Mouse (Mus musculus) common myeloid progenitor, adult 5-6 weeks (primary cell): ENCODE results near the gene Slc9b1. TPM values are rescaled to one million over a fixed set of nuclear protein-coding genes. Genes with fewer than 3 reads are reported as not detected.

ENCODE experiments used
- ATAC-seq: replicated peaks from 2 replicates; pipeline ENCODE4 v1.8.0; 2016; ENCODE audit warnings: low read depth, mild to moderate bottlenecking, moderate TSS enrichment, inconsistent platforms; ENCODE audit not compliant: poor library complexity, severe bottlenecking
- total RNA-seq: library from RNA; stranded (forward); fragments of 200-1000, 187-1606 nt; gene quantifications from 2 replicates; pipeline ENCODE4 v1.2.3, GENCODE M21; 2017

Slc9b1 gene
- total RNA-seq, 1 experiment from 2014 or later = not detected

DNA sequence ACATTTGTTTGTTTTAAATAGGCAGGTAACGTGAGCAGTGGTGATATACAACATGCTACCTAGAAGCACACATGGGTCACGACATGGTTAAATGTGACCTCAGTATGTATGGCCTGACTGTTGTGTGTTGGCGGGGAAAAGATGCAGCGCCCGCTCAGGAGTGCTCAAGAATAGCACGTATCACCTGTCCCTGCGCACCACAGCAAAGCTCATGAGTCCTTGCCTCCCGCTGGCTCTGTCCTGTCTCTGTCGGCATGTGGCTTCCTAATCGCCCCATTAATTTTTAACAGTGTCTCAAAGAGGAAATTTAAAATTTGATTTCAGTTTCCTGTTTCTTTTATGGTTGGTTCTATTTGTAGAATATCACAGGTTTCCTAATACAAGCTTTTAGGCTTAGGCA, 29.6 kb downstream of the Slc9b1 start:
- no peak for ATAC-seq

DNA sequence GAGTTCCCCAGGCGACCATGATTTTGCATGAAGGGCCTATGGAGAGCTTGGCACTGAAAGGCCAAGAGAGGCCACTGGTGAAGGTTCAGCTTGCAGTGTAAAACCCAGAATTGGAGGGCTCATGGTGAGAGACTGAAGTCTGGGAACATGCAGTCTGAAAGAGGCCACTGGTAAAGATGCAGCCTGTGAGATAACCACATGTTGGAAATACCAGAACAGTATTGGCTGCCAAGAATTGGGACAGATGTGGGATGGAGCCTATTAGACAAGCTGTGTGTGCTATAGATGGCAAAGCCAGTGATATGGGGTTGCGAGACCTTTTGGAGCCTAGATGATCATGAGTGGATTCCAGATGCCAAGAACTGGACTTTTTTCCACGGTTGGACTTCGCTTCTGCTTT, 32.0 kb downstream of the Slc9b1 start:
- ATAC-seq = no peak

DNA sequence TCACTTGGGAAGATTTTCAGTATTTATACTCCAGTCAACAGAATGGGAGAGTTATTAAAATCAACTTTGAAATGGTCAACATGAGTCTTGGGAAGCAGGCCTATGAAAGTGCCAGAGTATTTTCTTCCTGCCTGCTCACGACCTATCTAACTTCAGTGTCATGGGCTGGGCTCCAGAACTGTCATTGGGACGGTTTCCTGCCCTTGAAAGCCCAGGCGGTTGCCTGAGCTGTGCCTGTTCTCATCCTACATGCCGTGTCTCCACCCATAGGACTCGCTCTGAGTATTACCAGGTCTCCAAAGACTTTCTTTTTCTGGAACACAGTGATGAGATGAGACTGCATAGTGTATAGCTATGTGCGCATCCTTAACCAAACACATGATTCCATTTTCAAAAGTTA, 45.4 kb downstream of the Slc9b1 start:
- ATAC-seq = no peak

DNA sequence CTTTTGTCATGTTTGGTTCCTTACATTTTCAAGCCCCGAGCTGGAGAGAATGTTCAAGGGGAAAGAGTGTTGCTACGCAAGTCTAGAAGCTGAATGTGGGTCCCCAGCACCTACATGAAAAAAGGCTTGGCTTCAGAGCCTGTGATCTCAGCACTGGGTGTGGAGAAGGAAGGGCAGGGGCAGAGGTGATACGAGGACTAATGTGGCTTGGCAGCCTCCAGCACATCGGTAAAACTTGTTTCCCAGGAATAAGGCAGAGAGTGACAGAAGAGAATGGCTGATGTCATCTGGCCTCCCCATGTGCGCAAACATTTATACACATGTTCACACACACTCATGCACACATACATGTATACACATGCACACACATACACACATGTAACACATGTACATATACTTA, 47.3 kb downstream of the Slc9b1 start:
- ATAC-seq = no peak

DNA sequence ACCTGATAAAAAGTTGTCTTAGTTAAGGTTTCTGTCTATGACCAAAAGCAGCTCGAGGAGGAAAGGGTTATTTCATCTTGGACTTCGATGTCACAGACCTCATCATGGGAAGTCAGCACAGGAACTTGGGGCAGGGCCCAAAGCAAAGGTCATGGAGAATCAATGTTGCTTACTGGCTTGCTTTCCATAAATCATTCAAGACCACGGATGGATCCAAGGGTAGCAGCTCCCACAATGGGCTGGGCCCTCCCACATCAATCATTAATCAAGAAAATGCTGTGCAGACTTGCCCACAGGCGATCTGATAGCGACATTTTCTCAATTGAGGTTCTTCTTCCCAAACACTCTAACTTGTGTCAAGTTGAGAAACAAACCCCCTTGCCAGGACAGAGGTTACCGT, 48.3 kb downstream of the Slc9b1 start:
- no peak for ATAC-seq

DNA sequence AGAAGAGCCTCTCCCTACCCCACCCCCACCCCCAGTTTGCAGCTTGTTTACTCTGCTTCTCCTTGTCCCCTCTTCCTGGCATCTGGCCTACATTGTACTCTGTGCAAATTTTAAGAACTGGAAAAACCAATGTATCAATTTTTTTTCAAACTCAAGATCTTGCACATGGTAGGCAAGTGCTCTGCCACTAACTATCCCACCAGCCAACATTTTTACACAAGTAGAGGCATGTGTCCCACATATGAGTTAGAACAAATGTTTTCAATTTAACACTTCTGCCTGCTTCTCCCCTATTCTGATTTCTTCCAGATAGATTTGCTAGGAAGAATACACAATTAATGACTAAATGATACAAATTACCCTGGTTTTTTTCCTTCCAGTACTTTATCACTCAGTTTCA, 49.3 kb downstream of the Slc9b1 start:
- no peak for ATAC-seq

DNA sequence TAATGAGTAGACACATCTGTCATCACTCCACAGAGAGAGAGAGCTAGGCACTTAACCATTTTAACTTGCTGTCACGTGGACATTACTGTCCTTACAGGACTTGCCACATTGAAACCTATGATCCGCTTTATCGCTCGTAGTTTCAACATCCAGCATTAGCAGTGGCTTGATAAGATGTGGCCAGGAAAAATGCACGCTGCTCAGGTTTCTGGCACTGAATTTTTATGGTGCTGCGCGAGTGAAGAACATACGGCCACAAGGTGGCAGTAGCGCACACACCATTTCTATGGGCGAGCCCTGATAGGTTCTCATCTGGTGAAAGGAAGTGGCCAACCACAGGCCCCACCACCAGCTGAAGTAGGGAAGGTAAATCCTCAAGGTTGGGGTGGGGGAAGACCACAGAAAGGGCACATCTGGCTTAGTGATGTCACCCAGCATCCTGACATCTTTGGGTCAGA, 54.4 kb downstream of the Slc9b1 start:
- peak; percentile 98 for ATAC-seq

DNA sequence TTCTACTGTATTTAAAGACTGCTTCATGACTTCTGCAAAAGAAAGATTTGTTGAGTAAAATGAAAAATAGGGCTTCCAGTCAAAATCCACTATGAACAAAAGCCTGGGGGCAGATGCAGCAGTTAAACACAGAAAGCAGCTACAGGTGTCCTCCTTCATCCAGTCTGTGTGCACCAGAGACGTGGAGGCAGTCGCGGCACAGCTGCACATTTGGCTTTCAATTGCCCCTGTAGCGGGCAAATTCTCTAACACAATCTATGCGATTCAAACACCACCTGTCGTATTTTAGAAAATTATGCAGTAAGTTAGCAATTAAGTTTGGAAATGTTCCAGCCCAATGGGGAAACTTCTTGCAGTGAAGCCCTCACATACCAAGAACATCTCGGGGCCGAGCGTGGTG, 55.4 kb downstream of the Slc9b1 start:
- no peak for ATAC-seq

DNA sequence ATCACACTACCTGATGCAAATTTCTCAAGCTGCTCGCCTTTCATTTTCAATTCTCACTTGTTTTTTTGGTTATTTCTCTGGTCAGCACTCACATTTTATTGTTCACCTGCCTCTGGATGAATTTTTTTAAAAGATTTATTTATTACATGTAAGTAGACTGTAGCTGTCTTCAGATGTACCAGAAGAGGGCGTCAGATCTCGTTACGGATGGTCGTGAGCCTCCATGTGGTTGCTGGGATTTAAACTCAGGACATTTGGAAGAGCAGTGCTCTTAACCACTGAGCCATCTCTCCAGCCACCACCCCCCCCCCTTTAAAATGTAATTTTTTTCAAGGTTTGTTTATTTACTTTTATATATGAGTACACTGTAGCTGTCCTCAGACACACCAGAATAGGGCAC, 56.0 kb downstream of the Slc9b1 start:
- ATAC-seq = no peak

DNA sequence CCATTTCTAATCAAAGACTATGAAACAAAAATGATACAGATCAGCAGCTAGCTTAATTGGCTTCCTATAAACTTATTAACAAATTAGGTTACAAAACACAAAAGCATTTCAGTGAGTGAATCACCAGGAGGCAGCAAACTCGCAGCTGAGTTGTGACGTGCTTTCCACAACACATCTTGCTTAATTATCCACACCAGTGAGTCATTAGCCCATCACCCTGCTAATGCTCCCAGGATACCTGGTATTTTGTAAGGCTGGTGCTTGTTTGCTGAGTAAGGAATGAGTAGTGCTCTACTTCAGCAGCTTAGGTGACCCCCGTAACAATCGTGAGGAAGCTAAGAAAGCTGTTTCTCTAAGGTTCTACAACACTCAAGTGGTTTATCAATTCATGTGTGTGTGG, 56.8 kb downstream of the Slc9b1 start:
- ATAC-seq = no peak

DNA sequence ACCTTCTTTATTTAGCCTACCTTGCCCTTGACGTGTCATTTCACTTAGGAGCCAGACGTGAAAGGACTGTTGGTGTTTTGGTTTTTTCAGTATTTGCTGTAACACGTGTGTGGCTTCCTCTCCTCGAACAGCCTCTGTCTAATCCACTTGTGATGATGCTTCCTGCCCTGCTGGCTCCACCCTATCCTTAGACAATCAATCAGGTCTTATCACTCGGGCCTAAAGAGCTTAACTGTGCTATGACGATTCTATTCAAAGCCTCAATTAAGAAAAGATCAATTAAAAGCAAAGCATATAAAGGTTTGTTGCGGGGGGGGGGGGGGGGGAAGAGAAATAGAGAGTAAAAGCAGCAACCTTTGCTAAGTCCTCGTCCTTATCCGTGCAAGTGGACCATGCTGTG, 59.5 kb downstream of the Slc9b1 start:
- ATAC-seq = no peak

DNA sequence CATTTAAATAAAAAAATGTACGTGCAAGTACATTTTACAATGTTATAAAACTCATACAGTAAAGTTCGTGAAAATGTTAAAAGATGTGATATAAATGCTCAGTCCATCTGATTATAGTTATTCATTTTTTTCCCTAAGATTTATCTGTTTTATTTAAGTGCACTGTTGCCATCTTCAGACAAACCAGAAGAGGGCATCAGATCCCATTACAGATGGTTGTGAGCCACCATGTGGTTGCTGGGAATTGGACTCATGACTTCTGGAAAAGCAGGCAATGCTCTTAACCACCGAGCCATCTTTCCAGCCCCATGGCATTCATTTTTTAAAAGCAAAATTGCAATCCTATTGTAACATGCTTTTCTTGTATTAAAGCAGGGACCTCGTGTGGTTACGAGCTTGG, 61.4 kb downstream of the Slc9b1 start:
- no peak for ATAC-seq

DNA sequence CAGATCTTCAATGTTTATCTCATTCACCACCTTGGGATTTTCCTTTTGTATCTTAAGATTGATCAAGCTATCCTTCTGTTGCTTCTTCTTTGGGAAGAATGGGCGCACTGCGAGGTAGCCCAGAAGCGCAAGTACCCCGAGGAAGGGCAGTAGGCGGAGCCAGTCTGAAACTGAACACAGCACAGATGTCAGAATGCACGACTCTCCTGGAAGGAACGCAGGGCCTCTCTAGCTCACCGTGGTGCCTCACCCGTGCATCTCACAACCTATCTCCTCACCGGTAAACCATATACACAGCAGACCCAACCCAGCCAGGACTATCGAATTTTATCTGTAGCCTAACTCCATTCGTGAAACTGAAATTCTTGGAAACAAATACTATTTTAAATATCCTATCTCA, 63.2 kb downstream of the Slc9b1 start:
- ATAC-seq = no peak

DNA sequence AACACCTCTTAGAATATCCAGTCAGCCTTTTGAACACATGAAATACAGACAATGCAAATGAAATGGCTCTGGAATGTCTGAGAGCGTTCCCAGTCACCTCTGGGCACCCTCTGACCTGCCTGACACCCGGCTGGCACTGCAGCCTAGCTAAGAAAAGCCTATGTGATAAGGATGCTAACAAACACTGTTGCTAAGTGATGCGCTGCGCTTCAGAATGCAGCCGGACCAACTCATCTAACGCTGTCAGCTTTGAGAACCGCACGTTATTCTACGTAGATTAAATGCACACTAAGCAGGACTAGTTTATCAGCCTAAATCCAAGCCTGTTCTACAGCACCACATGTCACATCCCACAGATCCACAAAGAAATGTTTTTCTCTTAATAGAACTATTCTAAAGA, 64.0 kb downstream of the Slc9b1 start:
- ATAC-seq = no peak

DNA sequence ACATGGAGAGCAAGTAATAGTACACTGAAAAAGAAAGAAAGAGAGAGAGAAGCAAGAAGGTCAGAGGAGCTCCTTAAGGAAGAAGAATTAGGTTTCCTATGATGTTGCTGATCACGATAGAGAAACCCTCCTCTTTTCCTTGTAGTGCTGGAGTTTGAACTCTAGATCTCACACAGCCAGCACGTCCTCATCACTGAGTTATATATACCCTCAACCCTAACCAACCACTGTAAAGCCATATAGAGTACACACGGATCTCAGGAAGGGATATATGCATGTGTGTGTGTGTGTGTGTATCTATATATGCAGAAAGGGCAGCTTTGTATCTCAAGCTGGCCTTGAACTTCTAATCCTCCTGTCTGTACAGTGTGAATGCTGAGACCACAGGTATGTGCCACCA, 69.4 kb downstream of the Slc9b1 start:
- no peak for ATAC-seq

DNA sequence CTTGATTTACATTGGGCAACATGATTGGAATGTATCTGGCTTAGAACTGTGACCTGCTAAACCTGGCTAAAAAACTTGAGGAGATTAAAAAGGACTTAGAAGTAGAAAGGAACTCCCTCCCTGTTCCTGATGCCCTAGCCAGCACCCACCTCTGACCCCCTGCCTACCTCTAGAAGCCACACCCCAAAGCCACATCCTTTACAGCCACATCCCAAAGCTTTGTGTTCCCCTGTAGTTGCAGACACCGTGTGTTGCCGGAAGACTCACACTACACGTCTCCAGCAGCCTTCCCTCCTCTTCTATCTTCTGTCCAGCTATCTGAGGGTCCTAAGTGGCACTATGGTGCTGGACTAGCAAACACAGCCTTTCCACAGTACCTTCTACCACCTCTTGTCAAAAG, 70.0 kb downstream of the Slc9b1 start:
- peak; percentile 52; the same call in 1 of the 2 replicates for ATAC-seq

DNA sequence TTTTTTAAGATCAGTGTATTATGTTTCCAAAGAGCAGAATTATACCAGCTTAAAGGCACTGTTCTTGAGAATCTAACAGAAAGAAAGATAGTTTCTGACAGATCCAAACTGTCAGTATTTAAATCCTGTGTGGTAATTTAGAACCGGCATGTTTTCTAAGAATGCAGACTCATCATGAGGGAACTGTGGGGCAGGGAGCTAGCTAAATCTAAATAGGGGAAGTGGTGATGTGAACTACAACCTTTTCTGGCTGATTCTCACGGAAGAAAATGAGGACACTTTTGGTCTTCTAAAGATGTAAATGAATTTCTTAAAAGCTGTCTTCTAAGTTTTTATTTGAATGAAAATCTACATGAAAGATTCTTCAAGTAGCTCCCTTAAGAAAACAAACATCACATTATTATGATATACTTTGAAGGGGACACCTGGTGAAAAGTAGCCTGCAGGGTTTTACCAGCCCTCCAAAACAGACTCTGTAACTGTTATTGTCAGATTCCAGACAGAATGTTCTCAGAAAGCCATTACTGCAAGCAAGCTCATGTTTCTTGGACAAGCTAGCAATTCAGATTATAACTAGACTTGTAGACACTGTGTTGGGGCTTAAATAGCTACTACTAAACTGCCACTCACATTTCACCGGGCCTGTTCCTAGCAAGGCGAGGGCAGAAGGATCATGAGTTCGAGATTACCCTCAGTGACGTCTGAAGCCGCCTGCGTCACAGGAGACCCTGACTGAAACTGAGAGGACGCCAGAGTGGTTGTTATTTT, 72.9 kb downstream of the Slc9b1 start:
- ATAC-seq = peak; percentile 68

DNA sequence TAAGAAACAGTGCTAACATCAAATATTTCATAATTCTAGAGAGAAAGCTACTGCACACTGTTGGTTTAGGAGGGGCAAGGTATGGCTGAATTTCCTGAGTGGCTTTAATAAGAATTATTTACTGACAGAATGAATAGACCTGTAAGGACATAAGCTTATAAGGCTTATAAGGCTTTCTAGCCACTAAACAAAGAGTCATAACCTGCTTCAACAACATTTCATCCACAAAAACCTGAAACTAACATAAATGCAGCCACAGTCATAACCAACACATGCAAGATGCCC, 73.4 kb downstream of the Slc9b1 start:
- ATAC-seq = no peak

DNA sequence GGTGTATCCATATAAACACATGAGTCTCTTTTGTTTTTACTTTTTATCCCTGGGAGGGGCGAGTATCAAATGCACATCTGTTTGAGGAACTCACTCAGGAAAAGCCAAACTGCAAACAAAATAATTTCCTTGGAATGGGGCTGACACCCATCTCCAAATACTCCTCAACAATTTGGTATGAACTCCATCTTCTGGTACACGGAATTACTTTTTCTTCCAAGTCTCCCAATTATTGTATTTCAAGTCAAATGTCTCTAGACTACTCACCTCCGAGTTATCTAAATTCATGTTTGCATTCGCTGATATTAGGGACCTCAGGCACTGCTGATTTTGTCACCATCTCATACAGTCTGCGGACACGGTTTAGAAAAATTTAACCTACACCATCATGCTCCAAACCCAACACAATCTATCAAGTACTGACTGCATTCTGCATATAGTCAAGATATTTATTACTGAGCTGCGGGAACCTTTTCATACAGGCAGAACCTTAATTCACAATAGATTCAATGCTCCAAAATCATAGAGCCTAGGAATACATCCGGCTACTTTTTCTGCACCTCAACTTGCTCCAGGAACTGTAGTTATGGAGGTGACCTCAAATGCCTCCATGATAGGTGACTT, 74.5 kb downstream of the Slc9b1 start:
- ATAC-seq = 0 out of 2 replicates have a peak, but pooled peaks have one; percentile 0

DNA sequence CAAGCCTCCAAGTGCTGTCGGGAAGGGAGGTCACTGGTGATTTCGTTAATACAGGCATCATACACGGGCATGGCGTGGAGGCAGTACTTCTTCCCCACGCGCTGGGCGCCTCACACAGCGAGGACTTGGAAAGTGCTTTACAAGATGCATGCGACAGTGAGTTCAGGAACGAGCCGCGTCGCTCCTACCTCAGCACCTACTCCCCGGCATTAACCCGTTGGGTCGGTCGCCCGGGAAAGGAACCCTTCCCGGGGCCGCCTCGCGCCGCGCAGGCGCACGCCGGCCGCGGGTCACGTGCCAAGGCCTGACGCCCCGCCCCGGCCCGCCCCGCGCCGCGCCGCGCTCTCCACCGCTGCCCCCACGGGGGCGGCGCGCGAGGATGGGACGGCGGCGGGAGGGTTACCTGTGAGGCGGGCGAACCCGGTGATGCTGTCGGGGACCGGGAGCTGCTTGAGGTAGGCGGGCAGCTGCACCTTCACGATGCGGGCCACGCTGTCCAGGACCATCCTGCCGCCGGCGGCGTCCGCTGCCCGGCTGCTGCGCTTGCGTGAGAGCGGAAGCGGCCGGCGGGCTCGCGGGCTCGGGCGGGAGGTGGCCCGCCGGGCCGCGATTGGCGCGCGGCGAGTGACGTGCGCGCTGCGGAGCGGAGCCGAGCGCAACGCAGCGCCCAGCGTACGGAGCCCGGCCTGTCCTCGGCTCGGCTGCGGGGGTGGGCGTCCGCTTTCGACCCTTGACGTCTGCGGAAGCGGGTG, 75.2 kb downstream of the Slc9b1 start:
- peak; percentile 85 for ATAC-seq

DNA sequence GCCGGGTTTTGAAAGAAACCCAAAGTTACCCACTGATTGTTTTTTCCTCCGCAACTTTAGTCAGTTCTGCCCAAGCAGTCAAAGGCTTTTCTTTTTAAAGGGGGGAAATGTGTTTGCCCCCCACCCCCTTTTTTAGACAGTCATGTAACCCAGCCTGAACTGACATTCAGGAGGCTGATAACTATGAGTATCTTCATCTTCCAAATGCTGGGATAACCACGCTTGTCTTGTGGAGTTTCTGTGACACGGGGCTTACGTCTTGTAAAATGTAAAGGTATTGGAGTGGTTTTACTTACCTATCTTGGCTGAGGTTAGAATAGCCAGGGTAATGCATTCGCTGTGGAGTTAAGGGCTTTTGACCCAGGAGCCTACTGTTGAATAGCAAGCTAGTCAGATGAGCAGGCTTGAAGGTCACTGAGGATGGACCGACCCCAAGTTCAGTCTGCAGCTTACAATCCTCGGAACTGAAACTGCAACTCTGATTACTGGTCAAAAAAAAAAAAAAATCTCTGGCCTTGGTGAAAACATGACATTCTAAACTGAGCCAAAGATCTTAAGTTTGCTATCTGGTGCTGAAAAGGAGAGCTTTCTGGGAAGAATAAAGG, 75.9 kb downstream of the Slc9b1 start, which contains the start of gene Cisd2:
TSS of gene Cisd2 (minus strand) at position 318 of the 605 bp plus-strand sequence.
- peak; percentile 3 for ATAC-seq
